Mouse (Mus musculus): ENCODE measurements around the gene Fignl2.

The Fignl2 gene

DNA sequence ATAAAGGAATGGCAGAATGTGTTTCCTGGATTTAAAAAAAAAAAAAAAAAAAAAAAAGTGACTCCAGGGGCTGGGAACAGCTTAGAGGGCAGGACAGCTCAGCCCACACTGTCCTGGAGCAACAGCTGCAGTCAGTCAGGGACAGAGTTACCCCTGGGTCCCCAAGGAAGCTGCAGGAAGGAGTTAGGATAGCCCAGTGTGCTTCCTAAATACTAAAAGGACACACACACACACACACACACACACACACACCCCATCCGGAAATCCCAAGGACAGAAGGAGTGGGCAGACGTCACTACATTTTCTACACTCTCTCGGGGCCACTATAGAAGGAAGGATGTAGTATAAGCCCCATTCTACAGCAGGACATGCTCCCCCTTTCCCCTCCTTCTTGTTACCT, 10.3 kb downstream of the Fignl2 start:
- no peak for DNase-seq (ENCODE audit: low spot score in 2 of 2)

DNA sequence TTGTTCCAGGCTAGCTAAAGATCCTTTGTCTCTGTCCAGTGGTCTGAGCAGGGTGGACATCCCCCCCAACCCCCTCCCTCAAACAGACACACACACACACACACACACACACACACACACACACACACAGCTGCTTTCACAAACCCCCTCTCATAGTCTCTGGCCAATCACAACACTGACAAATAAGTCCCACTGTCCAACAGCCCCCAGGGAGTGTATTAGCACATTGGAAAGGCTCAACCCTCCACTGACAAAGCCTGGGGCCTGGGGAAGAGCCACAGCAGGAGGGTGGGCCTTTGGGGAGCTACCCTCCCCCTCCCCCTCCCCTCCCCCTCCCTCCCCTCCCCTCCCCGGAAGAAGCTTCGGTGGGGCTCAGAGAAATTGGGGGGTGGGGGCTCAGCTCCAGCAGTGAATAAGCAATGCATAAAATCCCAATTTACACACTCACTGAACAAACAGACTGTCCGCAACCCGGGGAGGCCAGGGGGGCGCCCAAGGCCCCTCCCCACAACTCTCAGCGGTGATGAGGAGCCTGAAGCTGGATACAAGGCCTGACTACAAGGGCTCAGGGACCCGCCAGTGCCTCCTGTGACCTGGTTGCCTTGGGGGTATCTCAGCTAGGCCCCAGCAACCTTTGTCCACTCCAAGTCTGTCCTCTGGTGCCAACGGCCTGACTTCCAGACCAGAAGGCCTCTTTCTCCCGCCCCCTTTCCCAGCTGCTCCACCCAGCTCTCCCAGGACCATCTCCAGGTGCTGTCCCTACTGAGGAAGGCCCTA, 11.3 kb downstream of the Fignl2 start:
- DNase-seq (ENCODE audit: low spot score in 2 of 2), result no peak

DNA sequence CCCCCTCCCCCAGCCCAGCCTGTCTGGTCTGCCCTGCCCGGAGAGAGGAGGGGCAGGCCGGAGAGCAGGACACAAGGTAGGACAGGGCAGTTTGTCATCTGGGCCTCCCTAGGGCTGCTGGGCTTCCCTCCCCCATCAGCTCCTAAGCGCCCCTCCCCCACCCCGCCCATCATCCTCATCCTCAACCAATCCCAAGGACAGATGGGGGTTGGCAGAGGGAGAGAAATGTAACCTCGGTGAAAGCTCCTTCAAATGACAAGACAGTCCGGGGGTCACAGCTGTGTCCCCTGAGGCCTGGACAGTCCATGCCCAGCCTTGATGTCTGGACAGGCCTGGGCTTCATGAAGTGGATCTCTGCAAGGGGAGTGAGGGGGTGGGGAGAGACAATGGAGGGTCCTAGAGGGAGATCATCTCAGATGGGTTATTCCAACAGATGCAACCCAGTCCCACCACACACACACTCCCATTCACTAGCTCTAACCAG, 12.0 kb downstream of the Fignl2 start:
- DNase-seq (ENCODE audit: low spot score in 2 of 2), result no peak

DNA sequence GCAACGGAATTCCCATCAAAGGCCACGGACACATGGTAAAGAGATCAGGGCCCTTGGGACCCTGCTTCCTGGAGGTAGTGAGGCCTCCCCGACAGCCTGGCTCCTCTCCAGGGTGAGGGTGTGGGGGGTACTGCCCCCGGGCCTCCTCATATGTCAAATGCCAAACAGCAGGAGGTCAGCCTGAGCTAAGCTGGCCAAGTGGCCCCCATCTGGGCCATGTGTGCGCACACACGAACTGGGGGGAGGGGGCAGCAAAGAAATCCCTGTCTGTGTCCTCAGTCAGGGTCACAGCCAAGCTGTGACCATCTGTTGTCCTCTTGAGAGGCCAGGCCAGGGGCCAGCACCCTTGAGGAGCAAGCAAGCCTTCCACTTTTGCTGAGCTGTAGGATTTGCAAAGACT, 13.3 kb downstream of the Fignl2 start:
- DNase-seq (ENCODE audit: low spot score in 2 of 2), result no peak

DNA sequence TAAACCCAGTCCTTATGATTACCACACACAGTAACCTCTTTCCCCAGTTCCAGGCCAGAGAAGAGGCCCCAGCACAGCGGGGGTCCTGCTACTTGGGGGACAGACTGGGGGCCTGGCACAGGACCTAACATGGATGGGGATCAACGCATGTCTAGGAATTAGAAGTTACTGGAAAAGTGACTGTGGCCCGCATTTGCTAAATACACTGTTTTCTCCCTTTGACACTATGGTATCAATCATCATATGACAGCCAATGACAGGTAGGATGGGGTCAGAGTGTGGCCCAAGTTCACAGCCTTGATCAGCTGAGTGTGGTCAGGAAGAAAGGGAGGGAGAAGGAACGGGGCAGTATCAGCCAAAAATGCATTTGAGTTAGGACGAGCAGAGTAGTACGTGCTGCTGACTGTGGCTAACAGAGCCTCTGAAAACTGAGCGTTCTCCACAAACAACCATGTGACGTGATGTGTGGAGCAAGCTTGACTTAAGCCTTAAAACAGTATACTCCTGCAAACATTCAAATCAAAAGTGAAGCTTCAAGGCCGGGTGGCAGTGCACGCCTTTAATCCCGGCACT, 18.0 kb downstream of the Fignl2 start:
- no peak for DNase-seq (ENCODE audit: low spot score in 2 of 2)

DNA sequence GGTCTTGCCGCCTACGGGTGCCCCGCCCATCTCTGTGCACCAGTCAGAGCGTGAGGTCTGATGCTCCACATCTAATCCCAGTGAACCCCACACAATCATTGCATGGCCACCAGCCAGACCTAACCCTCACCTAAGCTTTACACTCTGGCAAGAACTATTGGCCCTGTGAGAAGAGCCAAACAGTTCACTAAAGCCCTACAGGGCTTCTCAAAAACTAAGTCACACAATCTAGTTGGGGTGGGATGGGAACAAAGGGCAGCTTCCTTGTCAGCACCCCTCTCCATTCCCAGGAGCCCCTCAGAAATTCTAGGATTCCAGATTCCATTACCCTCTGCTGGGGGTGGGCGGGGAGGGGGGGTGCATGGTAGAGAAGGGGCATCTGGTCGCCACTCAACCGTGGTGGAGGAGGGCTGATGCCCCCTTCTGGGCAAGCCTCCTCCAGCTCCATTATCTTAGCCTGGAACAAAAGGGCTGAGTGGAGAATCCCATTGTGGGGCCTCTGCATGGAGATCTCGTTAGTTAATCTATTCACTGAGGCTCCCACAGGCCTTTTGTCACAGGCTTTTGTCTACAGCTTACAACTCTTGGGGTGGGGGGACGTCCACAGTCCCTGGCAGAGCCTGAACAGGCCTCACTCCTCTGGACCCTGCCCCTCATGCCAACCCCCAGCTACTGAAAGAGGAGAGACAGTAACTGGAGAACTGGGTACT, 18.6 kb downstream of the Fignl2 start:
- DNase-seq (ENCODE audit: low spot score in 2 of 2), result no peak

DNA sequence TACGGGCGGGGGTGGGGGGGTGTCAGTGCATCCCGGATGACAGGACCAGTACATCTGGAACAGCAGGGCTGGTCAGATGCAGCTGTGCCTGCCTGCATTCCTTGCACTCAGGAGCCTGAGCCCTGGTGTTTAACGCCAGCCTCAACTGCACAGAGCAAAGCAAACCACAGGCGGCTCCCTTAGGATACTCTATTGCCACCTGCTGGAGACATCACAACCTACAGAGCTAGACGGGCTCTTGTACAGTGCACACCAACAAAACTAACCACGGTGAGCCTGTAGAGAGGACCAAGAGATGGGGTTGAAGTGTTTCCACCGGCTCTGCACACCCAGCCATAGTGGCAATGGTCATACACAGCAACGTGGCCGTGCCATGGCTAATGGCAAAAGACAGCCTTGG, 22.1 kb downstream of the Fignl2 start:
- peak in 1 of 2 experiments; percentile 47 for DNase-seq (ENCODE audit: low spot score in 2 of 2)

DNA sequence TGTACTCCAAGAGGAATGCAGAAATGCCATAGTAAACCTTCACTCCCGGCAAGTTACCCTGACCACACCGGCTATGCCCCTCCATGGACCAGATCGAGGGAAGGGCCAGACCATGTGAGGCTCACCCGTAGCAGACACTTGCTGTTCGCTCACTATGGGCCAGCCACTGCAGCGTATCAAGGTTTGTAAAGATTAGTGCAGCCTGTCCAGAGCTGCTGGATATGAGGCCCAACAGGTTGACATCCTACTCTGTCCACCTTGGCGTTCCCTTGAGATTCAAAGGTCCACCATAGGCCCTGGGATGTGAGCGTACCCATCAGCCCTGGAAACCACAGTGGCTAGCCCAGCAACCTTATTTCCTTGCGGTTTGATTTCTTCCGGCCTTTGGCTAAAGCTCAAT, 23.8 kb downstream of the Fignl2 start:
- no peak for DNase-seq (ENCODE audit: low spot score in 2 of 2)

DNA sequence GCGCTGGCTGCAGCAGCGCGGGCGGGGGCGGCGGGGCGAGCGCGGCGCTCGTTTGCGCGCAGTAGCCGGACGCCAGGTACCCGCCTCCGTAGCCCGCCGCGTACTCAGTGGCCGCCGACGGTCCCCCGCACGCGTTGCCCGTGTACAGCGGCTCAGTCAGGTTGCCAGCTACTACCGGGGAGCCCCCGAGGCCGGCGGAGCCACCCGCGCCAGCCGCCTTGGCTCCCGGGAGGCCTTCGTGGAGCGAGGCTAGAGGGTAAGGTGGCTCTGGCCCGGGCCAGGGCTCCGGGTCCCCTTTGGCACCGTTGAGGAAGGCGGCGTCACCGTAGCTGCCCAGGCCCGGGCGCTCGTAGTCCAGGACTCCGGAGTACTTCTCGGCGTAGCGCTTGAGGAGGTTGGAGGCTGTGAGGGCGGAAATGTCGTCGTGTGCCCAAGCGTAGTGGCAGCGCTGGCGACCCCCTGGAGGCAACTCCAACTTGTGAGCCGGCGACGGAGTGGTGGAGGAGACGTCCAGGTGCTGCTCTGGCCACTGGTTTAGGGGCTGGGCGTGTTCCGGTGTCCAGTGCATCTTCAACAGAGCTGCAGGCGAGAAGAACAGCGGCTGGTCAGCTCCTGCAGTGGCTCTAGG, 24.4 kb downstream of the Fignl2 start:
- no peak for DNase-seq (ENCODE audit: low spot score in 2 of 2)

DNA sequence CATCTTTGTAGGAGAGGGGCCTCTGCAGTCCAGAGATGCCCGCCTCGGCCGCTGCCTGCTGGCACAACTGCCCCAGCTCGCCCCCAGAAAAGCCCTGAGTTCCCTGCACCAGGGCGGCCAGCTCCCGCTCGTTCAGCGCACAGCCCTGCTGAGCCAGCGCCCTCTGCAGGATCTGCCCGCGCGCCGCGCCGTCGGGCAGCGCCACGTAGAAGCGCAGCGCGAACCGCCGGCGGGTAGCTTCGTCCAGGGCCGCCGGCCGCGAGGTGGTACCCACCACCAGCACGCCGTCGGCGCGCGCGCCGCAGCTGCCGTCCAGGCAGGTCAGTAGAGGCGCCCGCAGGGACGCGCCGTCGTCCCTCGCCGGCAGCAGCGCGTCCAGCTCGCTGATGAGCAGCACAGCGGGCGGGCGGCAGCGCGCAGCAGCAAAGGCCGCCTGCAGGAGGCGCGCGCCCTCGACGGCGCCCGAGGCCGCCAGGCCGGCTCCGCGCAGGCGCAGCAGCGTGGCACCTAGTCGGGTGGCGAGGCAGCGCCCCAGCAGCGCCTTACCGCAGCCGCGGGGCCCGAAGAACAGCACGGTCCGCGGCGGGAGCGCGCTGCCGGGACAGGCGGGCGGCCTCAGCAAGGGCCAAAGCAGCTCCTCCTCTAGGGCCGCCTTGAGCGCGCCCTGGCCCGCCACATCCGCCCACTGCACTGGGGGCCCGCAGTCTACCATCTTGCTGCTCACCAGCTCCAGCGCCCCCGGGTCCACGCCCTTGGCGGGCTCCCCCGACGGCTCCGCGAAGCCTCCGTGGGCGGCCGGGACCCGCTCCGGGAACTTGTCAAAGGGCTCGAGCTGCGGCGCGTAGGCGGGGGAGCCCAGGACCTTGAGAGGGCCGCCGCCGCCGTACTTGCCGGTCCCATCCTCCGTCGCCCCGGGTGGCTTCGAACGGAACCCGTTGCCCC, 25.5 kb downstream of the Fignl2 start:
- no peak for DNase-seq (ENCODE audit: low spot score in 2 of 2)

DNA sequence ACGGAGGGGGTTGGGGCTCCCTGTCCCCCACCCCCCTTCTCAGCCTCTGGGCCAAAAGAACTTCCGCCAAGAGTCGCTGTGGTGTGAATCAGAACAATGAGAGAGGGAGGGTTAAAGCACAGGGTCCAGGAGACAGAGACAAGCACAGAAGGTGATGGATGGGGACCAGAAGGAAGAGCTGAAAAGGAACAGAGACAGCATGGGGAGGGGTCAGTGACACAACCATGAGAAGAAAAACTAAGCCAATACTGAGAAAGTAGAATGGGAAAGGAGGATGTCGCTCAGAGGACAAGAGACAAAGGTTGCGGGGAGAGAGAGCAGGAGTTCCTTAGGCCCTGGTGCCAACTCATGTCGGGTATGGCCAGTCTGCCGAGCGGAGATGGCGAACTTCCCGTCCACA, 26.5 kb downstream of the Fignl2 start:
- no peak for DNase-seq (ENCODE audit: low spot score in 2 of 2)

DNA sequence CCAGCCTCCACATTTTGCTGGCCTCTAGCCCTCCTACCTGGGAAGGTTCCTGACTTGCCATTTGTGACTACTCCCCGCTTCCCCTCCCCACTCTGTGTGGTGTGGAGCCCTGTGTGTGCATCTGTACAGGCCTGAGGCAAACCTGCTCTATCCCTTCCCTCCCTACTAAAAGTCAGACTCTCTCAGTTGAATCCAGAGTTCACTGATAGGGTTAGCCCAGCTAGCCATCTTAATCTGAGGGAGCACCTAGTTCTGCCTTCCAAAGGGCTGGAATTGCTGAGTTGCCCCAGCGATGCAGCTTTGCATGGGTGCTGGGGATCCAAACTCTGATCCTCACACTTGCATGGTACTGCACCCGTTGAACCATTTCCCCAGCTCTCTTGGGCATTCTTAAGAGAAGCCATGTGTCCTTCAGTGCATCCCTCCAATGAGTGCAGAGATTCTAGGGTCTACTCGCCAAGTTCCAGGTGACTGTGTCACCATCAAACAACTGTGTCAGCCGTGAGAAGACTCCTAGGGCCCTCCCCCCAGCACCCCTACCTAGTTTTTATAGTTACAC, 29.9 kb downstream of the Fignl2 start:
- no peak for DNase-seq (ENCODE audit: low spot score in 2 of 2)

DNA sequence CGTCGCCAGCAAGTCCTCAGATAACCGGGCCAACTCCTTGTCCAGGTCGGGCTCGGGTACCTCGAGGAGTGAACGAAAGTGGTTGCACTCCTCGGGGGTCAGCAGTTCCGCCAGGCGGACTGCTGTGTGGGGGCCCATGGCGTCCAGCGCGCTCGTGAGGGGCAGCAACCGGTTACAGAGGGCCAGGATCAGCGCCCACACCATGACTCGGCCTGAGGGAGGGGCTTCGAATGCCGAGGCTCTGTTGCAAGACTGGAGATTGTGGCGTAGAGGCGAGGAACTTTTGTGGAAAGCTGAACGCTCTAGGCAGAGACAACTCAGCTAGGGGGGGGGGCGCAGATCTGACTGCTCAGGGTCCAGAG, 31.2 kb downstream of the Fignl2 start, which contains the start of gene Gm47841:
Gene Gm47841, minus strand, starts transcription at position 204 of the 362 bp plus-strand sequence.
- no peak for DNase-seq (ENCODE audit: low spot score in 2 of 2)

DNA sequence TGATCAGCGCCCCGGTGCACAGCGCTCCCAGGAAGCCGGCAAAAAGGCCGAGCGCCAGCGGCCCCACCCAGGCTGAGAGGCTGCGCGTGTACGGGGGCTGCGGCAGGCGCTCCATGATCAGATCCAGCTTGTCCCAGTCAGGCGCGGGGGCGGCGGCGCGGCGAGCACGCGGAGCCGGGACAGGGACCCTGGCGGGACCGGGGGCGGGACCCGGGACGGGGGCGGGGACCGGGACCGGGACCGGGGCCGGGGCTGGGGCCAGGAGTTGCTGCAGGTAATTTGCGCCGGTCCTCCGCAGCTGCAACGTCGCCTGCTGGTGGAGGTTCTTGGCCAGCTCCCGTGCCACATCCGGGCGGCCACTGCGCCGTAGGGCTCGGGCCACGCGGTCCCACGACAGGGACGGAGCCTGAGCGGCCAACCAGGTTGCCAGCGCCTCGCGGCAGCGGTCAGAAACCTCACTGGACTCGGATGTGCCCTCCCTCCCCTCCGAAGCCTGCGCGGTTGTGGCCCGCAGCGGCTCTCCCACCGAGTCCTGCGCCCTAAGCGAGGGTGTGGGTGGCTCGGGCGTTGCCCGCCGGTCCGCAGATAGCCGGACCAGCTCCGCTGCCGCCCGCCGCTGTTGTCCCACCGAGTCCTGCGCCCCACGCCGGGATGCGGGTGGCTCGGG, 31.7 kb downstream of the Fignl2 start:
- DNase-seq (ENCODE audit: low spot score in 2 of 2), result peak; percentile 20 to 21

DNA sequence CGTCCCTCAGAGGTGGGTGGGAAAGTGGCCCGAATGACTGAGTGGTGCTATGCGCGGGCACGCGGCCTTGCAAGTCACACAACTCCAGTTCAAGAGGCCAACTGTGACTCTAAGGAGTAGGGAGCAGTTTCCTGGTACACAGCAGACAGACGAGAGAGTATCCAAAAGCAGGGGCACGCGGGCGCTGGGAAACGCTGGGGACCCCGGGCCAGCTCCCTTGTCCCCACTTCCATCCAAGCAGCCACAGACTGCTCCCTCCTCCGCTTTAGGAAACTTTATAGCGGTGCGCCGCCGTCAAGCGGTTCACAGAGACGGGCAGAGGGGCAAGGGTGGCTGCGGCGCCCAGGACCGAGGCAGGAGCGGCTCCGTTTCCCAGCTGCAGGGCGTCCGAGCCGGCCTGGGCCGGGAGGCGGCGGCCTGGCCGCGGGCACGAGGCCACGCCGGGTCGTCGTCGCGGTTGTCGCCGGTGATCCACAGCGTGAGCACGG, 32.3 kb downstream of the Fignl2 start:
- no peak for DNase-seq (ENCODE audit: low spot score in 2 of 2)

DNA sequence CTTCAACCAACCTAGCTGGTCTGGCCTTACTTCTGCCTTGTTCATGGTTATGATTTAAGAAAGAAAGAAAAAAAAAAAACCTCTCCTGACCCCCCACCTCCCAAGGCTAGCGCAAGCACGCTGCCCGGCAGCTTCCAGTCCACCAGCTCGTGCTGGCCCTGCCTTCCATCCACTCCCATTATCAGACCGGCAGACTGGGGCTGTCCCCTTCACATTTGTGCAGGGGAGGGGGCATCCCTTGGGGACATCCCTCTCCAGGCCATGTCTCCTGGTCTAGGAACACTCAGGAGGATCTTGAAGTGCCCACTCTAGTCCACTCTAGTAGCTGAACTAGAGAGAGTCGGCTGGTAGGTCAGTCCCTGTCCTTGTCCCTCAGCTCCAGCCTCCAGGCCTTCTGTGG, 33.8 kb downstream of the Fignl2 start:
- no peak for DNase-seq (ENCODE audit: low spot score in 2 of 2)

DNA sequence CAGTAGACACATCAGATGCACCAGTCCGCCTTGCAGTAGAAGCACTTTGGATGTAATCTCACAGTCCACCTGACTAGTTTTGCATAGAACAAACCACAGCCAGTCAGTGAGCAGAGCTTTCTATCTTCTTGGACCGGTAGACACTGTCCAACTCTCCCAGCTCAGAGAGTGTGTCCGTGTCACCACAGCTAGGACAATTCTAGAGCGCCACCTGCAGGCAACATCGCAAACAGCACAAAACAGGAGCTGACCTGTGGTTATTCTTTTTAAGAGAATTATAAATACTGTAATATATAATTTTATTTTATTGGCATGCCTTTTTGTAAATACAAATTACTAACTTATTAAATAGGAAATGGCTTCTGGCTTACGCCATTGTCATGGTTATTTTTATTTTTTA, 35.8 kb downstream of the Fignl2 start:
- DNase-seq (ENCODE audit: low spot score in 2 of 2), result peak; percentile 64 to 65

DNA sequence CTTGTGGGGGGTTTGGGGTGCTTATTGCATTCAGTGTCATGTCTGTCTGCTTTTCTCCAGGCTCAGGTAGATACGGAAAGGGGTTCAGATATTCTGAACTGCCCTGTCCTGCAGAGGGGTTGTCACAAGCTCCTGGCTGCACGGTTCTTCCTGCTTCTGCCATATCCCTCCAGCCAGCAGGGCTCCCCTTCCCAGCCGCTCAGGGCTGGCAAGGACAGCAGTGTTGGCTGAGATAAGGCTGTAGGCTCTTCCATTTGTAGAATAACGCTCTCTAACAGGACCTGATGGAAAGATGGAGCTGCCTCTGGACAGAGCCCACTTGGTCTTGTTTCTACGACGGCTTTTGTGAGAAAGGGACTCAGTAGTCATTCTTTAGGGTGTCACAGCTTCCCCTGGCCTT, 36.4 kb downstream of the Fignl2 start:
- DNase-seq (ENCODE audit: low spot score in 2 of 2), result no peak

DNA sequence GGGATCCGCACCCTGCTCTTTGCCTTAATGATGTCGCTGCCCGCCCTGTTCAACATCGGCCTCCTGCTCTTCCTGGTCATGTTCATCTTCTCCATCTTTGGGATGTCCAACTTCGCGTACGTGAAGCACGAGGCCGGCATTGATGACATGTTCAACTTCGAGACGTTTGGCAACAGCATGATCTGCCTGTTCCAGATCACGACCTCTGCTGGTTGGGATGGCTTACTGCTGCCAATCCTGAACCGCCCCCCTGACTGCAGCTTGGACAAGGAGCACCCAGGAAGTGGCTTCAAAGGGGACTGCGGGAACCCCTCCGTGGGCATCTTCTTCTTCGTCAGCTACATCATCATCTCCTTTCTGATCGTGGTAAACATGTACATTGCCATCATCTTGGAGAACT, 38.7 kb downstream of the Fignl2 start:
- no peak for DNase-seq (ENCODE audit: low spot score in 2 of 2)

DNA sequence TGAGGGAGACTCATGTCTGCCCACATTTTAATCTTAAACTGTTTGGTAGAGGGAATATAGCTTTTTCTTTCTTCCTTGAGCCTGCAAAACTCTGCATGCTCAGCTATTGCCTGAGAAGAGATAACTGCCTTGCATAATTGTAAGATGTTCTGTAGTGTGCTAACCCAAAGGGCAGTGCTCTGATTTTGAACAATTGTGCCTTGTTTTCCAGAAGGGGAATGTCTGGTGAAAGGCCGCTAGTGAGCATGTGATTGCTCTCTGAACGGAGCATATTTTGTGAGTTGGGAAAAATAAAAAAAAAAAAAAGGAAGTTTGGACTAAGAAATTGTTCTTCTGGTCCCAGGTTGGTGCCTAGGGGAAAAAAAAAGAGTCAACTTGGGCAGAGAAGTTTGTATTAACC, 49.4 kb downstream of the Fignl2 start:
- no peak for DNase-seq (ENCODE audit: low spot score in 2 of 2)

All from frontal cortex, postnatal 25 days (tissue).